Mouse (Mus musculus) thymus, adult 2 months (tissue): ENCODE results near the gene Akt1s1.

Experiments
- CTCF ChIP-seq: fragments of 200-500 bp; IDR thresholded peaks from 2 replicates; pipeline ENCODE4 v1.5.1; 2012; ENCODE audit warnings: mild to moderate bottlenecking, control low read depth, low read length, moderate library complexity, borderline replicate concordance; ENCODE audit not compliant: control insufficient read depth, poor library complexity, insufficient read depth; ENCODE audit errors: extremely low read depth
- POLR2A ChIP-seq: fragments of 200-500 bp; IDR thresholded peaks from 2 replicates; pipeline ENCODE4 v1.6.1; 2012; ENCODE audit warnings: mild to moderate bottlenecking, low read length, control low read depth, moderate library complexity; ENCODE audit not compliant: control insufficient read depth, poor library complexity, insufficient read depth; ENCODE audit errors: extremely low read depth

DNA sequence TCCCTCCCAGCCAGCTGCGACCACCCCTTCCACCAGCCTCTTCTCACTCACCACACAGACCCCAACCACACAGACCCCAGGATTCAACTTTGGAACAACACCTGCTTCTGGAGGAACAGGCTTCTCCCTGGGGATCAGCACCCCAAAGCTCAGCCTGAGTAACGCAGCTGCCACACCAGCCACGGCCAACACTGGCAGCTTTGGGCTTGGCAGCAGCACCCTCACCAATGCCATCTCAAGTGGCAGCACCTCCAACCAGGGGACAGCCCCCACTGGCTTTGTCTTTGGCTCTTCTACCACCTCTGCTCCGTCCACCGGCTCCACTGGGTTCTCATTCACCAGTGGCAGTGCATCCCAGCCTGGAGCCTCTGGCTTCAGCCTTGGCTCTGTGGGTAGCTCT, 20.1 kb upstream of the Akt1s1 start:
- TF ChIP-seq CTCF = no peak
- TF ChIP-seq POLR2A = no peak
